Mouse (Mus musculus) right cerebral cortex, postnatal 10 days (tissue): ENCODE measurements around the gene Rbp1.

Experiments used
- DNase-seq, 2 experiments: peaks; one replicate each; pipeline ENCODE4 v3.0.0; 2021; ENCODE audit warnings: low spot score in 2 of 2

Rbp1 gene

GRCm38 (mm10) chr9:98492212-98492611, 69.5 kb downstream of the Rbp1 start:
- no peak for DNase-seq

- DNase-seq, result no peak
Measured at GRCm38 (mm10) chr9:98492821-98493220, 70.1 kb downstream of the Rbp1 start.
